Mouse (Mus musculus): ENCODE results near the gene L2hgdh.

GRCm38 (mm10) chr12:69666721-69667120 is 58.0 kb downstream of the L2hgdh start:
- TF ChIP-seq CTCF (IDR thresholded peaks at IDR 0.05; ENCODE audit: control insufficient read depth, insufficient read depth, low read length) = no peak
- TF ChIP-seq POLR2A (IDR thresholded peaks at IDR 0.05; ENCODE audit: borderline replicate concordance, control insufficient read depth, low read depth, low read length) = no peak

Measured in bone marrow, adult 2 months (tissue).